Mouse (Mus musculus) cerebellum, postnatal 14 days (tissue): ENCODE measurements around the gene Scfd2.

Source experiments
- DNase-seq, 2 experiments: peaks; one replicate each; pipeline ENCODE4 v3.0.0; 2021; ENCODE audit warnings: mixed read lengths in 2 of 2

Scfd2 gene

DNA sequence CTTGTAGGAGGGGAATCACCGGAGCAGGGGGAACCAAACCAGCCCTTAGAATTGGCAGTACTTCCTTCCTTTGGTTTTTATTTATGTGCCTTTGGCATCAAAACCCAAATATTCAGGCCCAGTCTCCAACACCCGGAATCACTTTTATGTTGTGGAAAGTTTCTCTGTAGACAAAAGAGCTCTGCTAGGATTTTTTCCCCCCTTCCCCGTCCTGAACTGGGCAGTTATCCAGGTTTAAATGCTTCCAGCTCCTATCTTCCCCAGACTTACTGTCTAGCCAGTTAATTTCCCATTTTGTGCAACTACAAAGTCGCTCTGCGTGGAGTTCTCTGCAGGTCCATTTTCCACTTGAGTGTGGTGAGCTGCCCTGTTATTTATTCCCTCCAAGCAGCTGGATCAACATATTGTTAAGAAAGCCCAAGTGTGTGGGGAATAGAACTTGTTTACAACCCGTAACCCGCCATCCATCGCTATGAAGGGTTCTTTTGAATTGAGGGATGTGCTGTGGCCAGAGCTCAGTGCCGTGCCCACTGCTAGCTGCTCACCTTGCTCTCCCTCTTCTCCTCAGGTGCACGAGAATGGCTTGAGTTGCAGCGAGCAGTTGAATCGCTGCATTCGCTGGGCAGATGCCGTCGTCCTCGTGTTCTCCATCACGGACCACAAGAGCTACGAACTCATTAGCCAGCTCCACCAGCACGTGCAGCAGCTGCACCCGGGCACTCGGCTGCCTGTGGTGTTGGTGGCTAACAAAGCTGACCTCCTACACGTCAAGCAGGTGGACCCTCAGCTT, 333.8 kb downstream of the Scfd2 start:
- no peak for DNase-seq

- no peak for DNase-seq
These were observed 335.3 kb downstream of the Scfd2 start for GRCm38 (mm10) chr5:74196307-74196618.

GRCm38 (mm10) chr5:74195614-74196306, 335.8 kb downstream of the Scfd2 start:
- DNase-seq = peak; percentile 34 to 48

GRCm38 (mm10) chr5:74194841-74195613, 336.5 kb downstream of the Scfd2 start, which contains the start of gene Rasl11b:
Gene Rasl11b, plus strand, starts transcription at chr5:74195286.
- DNase-seq = peak; percentile 95 to 96

DNA sequence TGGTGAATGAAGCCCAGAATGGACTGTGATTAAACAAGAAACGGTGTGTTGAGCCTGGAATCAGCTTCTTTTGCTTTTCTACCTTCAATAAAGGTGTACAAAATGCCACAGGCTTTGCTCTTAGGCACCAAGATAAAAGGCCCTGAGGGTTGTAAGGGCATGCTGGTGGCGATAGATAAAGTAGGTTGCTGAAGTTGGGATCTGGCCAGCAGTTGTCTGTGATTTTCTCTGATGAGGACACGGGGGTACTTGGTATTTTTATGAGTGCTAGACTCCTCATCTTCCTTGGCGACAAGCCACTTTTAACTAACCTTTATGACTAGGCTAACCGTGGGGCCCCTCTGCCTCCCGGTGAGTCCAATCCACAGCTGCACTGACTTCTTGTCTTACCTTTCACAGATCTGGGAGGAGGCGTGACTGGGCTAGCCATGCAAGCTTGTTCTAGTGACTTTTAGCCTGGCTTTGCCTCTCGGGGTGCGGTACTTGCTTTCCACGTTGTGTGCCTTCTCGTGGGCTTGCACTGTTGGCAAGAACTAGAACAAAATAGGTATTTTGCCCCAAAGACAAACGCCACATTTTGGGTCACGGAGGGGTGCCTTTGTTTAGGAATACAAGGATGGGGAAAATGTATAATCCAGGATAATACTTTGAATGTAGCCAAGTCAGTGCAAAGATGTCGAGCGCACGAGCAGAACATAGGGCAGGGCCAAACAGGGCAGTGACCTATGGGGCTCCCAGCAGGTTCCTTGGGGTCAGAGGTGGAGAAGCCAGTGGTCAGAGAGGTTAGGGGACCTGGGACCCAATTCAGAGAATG, 337.3 kb downstream of the Scfd2 start:
- no peak for DNase-seq

DNA sequence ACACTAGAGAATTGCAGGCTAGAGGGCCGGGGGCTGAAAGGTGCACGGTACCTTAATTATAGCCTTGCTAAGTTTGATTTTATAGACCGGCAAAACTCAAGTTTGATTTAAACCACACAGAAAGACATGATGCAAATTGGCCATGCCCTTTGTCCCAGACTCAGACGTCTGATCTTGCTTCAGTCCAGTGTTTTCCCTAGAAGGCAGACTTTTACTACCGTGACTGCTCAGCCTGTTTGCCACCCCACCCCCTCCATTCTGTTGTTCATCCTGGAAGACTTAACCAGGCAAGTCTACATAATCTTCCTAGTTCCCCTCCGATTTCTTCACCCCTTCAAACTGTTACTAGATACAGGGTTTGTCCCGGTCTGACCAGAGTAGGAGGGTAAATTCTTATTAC, 337.9 kb downstream of the Scfd2 start:
- DNase-seq = no peak

DNA sequence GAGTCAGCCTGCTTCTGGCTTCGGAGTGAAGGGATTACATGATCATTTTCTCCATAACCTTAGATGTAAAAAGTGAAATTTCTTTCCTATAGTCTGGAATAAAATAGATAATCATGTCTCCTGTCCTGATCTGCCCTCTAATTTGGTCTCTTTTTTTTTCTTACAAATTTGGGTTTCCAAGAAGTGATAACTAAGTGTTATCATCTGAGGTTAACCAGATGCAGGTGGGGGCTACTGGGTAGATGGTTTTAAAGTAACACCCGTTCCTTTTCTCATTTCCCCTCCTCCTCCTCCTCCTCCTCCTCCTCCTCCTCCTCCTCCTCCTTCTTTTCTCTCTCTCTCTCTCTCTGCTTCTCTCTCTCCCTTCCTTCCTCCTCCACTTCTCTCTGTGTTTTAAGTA, 338.6 kb downstream of the Scfd2 start:
- DNase-seq = no peak

- DNase-seq = no peak
These were observed 340.6 kb downstream of the Scfd2 start for GRCm38 (mm10) chr5:74190911-74191310.

GRCm38 (mm10) chr5:74190161-74190491, 341.4 kb downstream of the Scfd2 start:
- no peak for DNase-seq

DNA sequence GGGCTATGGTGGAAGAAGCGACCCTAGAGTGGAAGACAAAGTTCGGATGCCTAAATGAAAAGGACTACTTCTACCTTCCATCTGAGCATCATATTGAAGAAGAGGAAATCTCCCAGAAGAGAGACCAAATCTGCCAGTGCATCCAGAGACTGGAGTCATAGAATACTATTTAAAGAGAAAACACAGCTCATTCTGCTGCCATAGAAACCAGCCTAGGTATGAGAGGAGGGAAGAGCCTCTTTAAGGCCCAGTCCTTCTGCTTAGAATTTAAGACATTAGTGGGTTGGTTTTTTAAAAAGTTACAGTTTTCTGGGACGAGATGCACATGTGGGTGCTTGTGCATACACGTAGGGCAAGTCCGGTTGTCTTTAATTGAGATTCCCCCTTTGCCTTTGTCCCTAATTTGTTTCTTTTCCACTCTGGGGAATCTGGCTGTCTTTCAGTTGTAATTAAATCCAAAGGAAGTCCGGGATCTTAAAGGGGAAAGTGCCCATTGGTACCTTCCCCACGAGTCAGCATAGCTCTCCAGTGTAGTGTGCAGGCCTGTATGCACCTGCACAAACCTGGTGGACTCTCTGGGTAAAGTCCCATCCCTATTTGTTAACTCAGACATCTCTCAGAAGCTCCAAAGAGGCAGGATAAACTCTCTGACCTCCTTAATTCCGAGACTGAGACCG, 341.9 kb downstream of the Scfd2 start:
- DNase-seq = no peak

DNA sequence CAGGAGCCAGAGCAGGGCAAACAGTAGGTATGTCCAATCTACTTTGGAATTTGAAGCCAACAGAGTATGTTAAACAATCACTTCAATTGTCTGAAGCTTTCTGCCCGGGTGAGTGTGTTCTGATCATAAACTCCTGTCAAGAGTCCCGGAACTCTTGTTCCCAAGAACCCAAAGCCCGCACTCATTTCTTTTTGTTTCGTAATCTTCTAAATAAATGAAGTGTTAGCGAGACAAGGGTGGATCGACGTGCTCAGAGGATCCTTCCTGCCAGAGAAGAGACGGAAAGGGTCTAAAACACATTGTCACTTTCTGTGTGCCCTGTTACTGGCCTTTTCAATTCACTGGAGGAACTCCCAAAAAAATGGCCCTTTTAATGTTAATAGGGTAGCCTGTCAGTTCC, 342.7 kb downstream of the Scfd2 start:
- no peak for DNase-seq

- no peak for DNase-seq
These were observed 343.5 kb downstream of the Scfd2 start for GRCm38 (mm10) chr5:74188076-74188475.

- no peak for DNase-seq
These were observed 347.0 kb downstream of the Scfd2 start for GRCm38 (mm10) chr5:74184607-74185006.

GRCm38 (mm10) chr5:74183118-74183517, 348.4 kb downstream of the Scfd2 start:
- DNase-seq = no peak

DNA sequence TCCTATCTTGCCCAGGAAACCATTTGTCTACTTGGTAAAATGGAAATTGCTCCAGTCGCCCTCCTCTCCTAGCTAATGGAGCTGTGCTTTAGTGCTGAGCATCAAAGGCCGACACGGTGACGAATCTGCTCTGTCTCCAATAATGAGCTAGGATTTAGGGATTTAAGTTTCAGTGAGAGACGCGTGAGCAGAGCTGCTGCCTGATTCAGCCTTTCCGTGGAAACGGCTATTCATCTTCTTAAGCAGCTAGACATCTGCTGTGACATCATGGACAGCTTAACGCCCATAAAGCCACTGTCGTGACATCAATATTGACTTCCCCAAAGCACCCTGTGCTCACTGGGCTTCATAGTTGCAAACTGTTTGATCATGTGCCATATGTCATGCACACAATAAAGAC, 351.3 kb downstream of the Scfd2 start:
- DNase-seq = no peak

DNA sequence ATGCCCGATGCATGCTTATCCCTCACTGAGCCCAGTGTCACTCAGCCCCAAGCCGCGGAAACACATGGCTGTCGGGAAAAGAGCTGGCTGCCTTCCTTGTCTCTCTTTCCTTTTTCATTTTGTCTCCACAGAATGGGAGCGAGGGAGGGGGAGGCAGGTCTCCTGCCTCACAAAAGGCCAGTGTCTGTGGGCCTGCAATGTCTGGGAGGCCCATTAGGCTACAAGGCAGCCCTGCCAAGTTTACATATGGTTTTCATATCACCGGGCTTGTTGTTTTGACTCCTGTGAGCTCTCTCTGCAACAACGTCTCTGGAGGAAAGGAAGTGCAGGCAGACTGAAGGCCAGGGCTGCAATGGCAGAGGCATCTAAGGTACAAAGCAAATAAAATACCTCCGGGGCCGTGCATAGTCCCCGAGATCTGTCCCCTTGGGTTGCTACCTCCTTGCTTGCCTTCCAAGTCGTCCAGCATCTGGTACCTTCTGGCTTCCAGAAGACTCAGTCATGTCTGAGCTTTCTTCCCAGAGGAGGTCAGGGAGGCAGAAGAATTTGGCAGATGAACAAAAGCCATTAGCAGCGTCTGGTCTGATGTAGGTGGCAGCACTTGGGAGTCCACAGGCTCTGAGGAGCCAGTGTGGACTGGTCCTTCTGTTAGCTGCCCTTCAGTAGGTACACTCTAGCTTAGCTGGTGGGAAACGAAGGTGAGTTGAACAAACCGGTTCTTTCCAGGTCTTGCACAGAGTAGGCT, 355.9 kb downstream of the Scfd2 start:
- DNase-seq = peak in 1 of 2 experiments; percentile 22

DNA sequence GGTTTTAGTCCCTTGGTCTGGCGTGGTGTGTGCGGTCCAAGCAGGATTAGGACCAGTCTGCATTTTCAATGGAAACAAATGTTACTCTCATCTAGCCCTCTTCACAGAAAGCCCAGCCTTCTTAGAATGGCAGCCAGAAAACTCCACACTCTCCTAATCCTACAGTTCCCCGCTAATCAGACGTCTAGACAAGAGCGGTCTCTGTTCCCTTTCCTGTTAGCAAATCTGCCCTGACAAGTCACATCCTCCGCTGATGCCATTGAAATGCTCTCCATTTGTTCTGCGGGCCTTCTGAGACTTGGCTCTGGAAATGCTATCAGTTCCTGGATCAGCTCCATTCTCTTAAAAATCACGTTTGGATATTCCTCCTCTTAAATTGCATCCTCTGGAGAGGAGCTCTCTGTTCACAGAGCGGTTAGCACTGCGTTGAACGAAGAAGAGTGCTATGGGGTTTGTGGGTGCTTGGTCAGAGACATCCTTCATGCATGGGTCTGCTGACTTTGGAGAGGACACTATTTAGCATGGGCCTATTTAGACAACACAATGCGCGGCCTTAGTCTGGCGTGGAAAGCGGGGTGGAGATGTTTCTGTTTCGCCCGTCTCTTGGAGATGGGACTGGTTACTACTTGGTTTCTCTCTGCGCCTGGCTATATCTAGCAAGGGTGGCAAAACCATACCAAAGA, 358.3 kb downstream of the Scfd2 start:
- DNase-seq = no peak

GRCm38 (mm10) chr5:74172208-74172607, 359.4 kb downstream of the Scfd2 start:
- no peak for DNase-seq

- no peak for DNase-seq
These were observed 359.8 kb downstream of the Scfd2 start for GRCm38 (mm10) chr5:74171768-74172167.

DNA sequence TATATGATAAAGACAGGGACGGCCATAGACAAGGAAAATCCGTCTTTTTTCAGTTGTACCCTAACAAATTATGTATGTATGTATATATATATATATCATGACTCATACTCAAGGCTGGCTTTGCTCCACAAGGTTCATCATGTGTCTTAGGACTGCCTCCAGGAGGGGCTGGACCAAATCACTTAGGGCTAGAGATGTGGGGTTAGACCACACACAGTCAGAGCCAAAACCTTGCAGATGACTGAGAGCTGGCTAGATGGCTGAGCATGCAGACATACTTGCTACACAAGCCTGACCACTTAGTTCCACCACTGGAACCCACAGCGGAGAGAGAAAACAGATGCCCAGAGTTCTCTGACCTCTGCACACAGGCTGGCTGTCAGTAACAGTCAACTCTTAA, 363.5 kb downstream of the Scfd2 start:
- no peak for DNase-seq

DNA sequence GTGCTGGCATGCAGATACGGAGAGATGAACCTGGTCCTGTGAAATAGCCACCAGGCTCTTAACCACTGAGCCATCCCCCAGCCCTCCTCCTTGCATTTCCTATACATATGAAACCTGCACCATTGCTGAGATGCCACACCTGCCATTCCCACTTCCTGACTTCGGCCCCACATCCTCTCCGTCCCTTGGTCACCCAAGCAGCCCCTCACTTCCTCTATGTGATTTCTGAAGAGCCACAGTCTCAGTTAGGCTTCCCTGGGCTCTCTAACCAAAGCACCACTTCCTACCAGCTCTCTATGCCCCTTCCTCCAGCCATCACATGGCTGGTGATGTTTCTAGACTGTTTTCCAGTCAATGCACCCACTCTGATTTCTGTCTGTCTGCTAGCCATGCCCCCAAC, 364.9 kb downstream of the Scfd2 start:
- DNase-seq = no peak
